Mouse (Mus musculus): ENCODE results near the gene Pik3r2.

Gene Pik3r2

DNA sequence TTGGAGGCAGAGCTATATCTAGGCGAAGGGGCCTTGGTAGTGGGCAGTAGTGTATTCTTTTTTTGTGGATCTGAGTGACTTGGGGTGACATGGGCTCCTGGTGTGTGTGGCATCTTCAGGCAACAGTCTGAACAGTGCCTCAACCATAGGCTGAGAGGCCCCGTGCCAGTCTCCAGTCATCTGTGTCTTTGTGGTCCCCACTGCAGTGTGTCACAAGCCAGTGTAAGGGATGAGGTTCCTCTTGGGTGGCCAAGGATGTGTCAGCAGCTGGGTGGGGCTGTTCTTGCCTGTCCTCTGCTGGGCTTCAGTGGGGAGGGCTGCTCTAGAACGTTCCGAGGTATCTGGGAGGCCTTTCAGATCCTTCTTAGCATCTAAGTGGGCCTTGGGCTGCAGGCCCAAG is 45.6 kb downstream of the Pik3r2 start:
- DNase-seq = no peak

- no peak for DNase-seq
Measured at GRCm38 (mm10) chr8:70729808-70730475, 46.6 kb downstream of the Pik3r2 start.

- no peak for DNase-seq
Measured at GRCm38 (mm10) chr8:70726721-70727120, 49.8 kb downstream of the Pik3r2 start.

DNA sequence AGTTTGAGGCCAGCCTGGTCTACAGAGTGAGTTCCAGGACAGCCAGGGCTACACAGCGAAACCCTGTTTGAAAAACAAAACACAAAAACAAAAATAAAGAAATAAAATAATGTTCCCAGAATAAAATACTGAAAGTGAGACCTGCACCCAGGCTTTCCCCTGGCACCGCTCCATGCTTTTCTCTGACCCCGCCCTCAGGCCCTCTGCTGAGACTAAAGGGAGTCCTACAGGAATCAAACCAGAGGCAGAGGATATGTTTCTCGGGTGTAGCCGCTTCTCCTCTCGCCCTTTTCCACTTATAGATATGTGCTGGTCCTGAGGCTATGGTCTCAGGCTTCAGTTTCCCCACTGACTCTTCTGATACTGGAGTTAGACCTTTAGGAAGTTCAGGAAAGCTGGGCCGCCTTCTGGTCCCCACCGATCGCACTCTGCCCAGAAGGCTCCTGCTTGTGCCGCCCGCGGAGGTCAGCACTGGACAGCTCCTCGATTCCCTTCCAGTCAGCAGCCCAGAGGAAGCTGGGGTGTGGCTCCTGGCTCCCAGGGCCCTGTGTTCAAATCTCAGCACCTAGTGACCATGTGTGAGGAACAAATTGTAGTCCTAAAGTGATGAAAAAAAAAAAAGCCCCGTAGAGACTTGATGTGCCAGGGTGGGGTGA is 50.6 kb downstream of the Pik3r2 start:
- DNase-seq = no peak

GRCm38 (mm10) chr8:70724216-70724615 is 52.3 kb downstream of the Pik3r2 start:
- no peak for DNase-seq

- no peak for DNase-seq
Measured at GRCm38 (mm10) chr8:70723486-70724210, 52.9 kb downstream of the Pik3r2 start, which contains the start of gene Pde4c. Gene Pde4c (plus strand): TSS chr8:70723720.

- no peak for DNase-seq
Measured at GRCm38 (mm10) chr8:70721601-70722000, 54.9 kb downstream of the Pik3r2 start.

- DNase-seq = peak; percentile 71
Measured at GRCm38 (mm10) chr8:70720739-70721138, 55.8 kb downstream of the Pik3r2 start.

DNA sequence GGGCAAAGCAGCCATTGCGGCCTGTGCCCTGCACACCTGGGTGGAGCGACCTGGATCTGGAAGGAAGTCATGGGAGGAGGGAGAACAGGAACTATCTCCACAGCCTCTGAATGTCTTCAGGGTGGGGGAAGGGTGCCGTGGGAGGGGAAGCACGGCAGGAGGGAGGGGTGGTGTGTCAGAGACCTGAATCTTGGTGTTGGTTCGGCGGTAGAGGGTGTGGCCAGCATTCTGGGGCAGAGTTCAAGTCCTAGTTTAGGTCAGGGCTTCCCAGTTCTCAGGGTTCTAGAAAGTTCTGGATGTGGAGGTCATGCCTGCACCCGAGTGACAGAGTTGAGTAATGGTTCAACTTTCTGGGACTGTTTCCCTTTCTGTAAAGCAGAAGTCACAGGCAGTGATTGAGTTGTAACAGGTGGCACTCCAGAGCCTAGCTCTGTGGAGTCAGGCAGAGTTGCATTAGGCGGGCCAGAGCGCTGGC is 56.7 kb downstream of the Pik3r2 start:
- DNase-seq = no peak

- peak; percentile 72 for DNase-seq
Measured at GRCm38 (mm10) chr8:70718297-70718696, 58.2 kb downstream of the Pik3r2 start, which contains the start of gene Gm3336. Gene Gm3336 (plus strand): TSS chr8:70718543.
